In genomic region chr15:77883697-77884010, GRCm38 (mm10) we compare ENCODE assay signal across 11 mouse cellular contexts. TPM values are rescaled to one million over a fixed set of nuclear protein-coding genes. Genes with fewer than 3 reads are reported as not detected.
DNase-seq lines count a peak whose midpoint lies in the region; ATAC-seq and TF ChIP-seq lines count a peak whose summit lies in the region.
"Had no signal": no experiment of that assay in that cellular context is flagged by ENCODE, and none has a peak within 500 bp of the region (broad histone marks: within the 10 kb centered on the region; RNA-seq: fewer than 3 reads in every experiment).

No protein-coding gene starts in this region.

- H3K27ac ChIP-seq in hindbrain, embryonic 11.5 days (ENCODE audit: low read depth, low read length) = peak overlapping the region; percentile 36; the same call in 1 of the 2 replicates
- no peak overlapping the region for H3K27ac ChIP-seq in hindbrain, embryonic 14.5 days
- peak overlapping the region; percentile 45; the same call in 1 of the 2 replicates for H3K27ac ChIP-seq in testis, adult 2 months (ENCODE audit: control insufficient read depth, insufficient read depth, low read depth, low read length)
- H3K27ac ChIP-seq in midbrain, embryonic 16.5 days (ENCODE audit: low read length) = no peak overlapping the region
- H3K27ac ChIP-seq: midbrain, embryonic 12.5 days had no signal

- H3K9ac ChIP-seq in hindbrain, embryonic 11.5 days (ENCODE audit: low read depth, low read length) = no peak overlapping the region; the same call in 1 of the 2 replicates
- H3K9ac ChIP-seq in hindbrain, embryonic 14.5 days = no peak overlapping the region
- H3K9ac ChIP-seq in midbrain, embryonic 16.5 days (ENCODE audit: low read depth, low read length) = no peak overlapping the region
- H3K9ac ChIP-seq: midbrain, embryonic 12.5 days had no signal

- 64% methylated on average over 4 of the region's 4 CpGs for WGBS in hindbrain, embryonic 11.5 days
- WGBS in hindbrain, embryonic 14.5 days = 85% methylated on average over 4 of the region's 4 CpGs
- WGBS in midbrain, embryonic 16.5 days = 73% methylated on average over 4 of the region's 4 CpGs

- ATAC-seq in hindbrain, embryonic 11.5 days (ENCODE audit: low FRiP score) = no peak
- no peak for ATAC-seq in hindbrain, embryonic 14.5 days (ENCODE audit: low FRiP score)
- no peak for ATAC-seq in midbrain, embryonic 16.5 days
- ATAC-seq: inflammation-experienced regulatory T-cells, adult 6 months had no signal

- H3K9me3 ChIP-seq in hindbrain, embryonic 11.5 days (ENCODE audit: control insufficient read depth, low read length) = no peaks in the 10 kb centered on the region
- H3K9me3 ChIP-seq in hindbrain, embryonic 14.5 days (ENCODE audit: control insufficient read depth, low read length) = no peaks in the 10 kb centered on the region
- no peaks in the 10 kb centered on the region for H3K9me3 ChIP-seq in midbrain, embryonic 16.5 days (replicated peaks; ENCODE audit: control insufficient read depth, low read length, poor library complexity, severe bottlenecking)
- H3K9me3 ChIP-seq: midbrain, embryonic 12.5 days had no signal

- no peak for DNase-seq in hindbrain, embryonic 11.5 days (ENCODE audit: low spot score)
- DNase-seq in hindbrain, embryonic 14.5 days (ENCODE audit: low spot score) = no peak
- no peak for DNase-seq in testis, postnatal 10 days (ENCODE audit: low spot score)
- DNase-seq in kidney, postnatal 25 days = peak; percentile 32 to 52
- no peak for DNase-seq in cerebellum, postnatal 25 days
- no peak for DNase-seq in layer of hippocampus, adult 11-12 months (ENCODE audit: low spot score)
- DNase-seq: right cerebral cortex, postnatal 4 days had no signal

- no peak overlapping the region for H3K4me3 ChIP-seq in hindbrain, embryonic 11.5 days (ENCODE audit: low read depth, low read length)
- H3K4me3 ChIP-seq in hindbrain, embryonic 14.5 days (replicated peaks; ENCODE audit: low read length) = no peak overlapping the region
- peak overlapping the region; percentile 34 for H3K4me3 ChIP-seq in testis, adult 2 months (ENCODE audit: control insufficient read depth, low read depth, low read length)
- H3K4me3 ChIP-seq in midbrain, embryonic 16.5 days (ENCODE audit: low read depth, low read length) = no peak overlapping the region
- H3K4me3 ChIP-seq: midbrain, embryonic 12.5 days had no signal

- no peak overlapping the region for H3K4me2 ChIP-seq in hindbrain, embryonic 11.5 days (replicated peaks; ENCODE audit: low read depth, low read length)
- no peak overlapping the region for H3K4me2 ChIP-seq in hindbrain, embryonic 14.5 days (replicated peaks)
- H3K4me2 ChIP-seq in midbrain, embryonic 16.5 days (ENCODE audit: low read length) = no peak overlapping the region
- H3K4me2 ChIP-seq: midbrain, embryonic 12.5 days had no signal

- no peak for TF ChIP-seq POLR2A in testis, adult 2 months (IDR thresholded peaks at IDR 0.05; ENCODE audit: control insufficient read depth, low read depth, low read length)

- H3K27me3 ChIP-seq in hindbrain, embryonic 11.5 days (ENCODE audit: control insufficient read depth, insufficient read depth, low read length) = no peaks in the 10 kb centered on the region
- H3K27me3 ChIP-seq in hindbrain, embryonic 14.5 days (ENCODE audit: control insufficient read depth, insufficient read depth, low read length) = no peaks in the 10 kb centered on the region
- no peaks in the 10 kb centered on the region for H3K27me3 ChIP-seq in testis, adult 2 months (ENCODE audit: control insufficient read depth, insufficient read depth, low read length)
- no peaks in the 10 kb centered on the region for H3K27me3 ChIP-seq in midbrain, embryonic 16.5 days (ENCODE audit: control insufficient read depth, insufficient read depth, low read depth, low read length)
- H3K27me3 ChIP-seq: midbrain, embryonic 12.5 days had no signal

- no peak for TF ChIP-seq CTCF in testis, adult 2 months (IDR thresholded peaks at IDR 0.05; ENCODE audit: control insufficient read depth, insufficient read depth, insufficient replicate concordance, low read depth, low read length)

- H3K36me3 ChIP-seq in hindbrain, embryonic 11.5 days (ENCODE audit: control insufficient read depth, insufficient read depth, low read length) = no peaks in the 10 kb centered on the region
- no peaks in the 10 kb centered on the region for H3K36me3 ChIP-seq in hindbrain, embryonic 14.5 days (replicated peaks; ENCODE audit: control insufficient read depth, insufficient read depth)
- no peaks in the 10 kb centered on the region for H3K36me3 ChIP-seq in testis, adult 2 months (ENCODE audit: control insufficient read depth, insufficient read depth, low read length)
- H3K36me3 ChIP-seq in midbrain, embryonic 16.5 days (ENCODE audit: control insufficient read depth, insufficient read depth, low read length) = no peaks in the 10 kb centered on the region
- H3K36me3 ChIP-seq: midbrain, embryonic 12.5 days had no signal

- H3K4me1 ChIP-seq in hindbrain, embryonic 11.5 days (replicated peaks; ENCODE audit: control insufficient read depth, insufficient read depth, low read length) = no peaks in the 10 kb centered on the region
- no peaks in the 10 kb centered on the region for H3K4me1 ChIP-seq in hindbrain, embryonic 14.5 days (replicated peaks; ENCODE audit: control insufficient read depth, insufficient read depth, low read length)
- peaks cover 6% of the 10 kb centered on the region for H3K4me1 ChIP-seq in testis, adult 2 months (ENCODE audit: control insufficient read depth, insufficient read depth, low read length)
- H3K4me1 ChIP-seq in midbrain, embryonic 16.5 days (ENCODE audit: control insufficient read depth, insufficient read depth, low read length) = no peaks in the 10 kb centered on the region

RNA-seq across cellular contexts. Expression of gene Myh9, which starts 41.7 kb away (rescaled TPM):
- polyA plus RNA-seq in hindbrain, embryonic 11.5 days (2014; fragmentation: Nextera tagmentation; extraction: Ambion mirVana) = 20.7 and 29.8 TPM in 2 replicates
- 14.4 and 14.6 TPM in 2 replicates for polyA plus RNA-seq in hindbrain, embryonic 14.5 days (2014; fragmentation: Nextera tagmentation; extraction: Ambion mirVana)
- polyA plus RNA-seq in testis, adult 2 months (2012; rRNA removed) = 4.5 and 4.6 TPM in 2 replicates
- 9.5 and 11.2 TPM in 2 replicates for polyA plus RNA-seq in midbrain, embryonic 16.5 days (2015; fragmentation: Nextera tagmentation; extraction: Ambion mirVana)

RNA-seq across cellular contexts. Expression of gene Txn2, which starts 45.2 kb away (rescaled TPM):
- 251 and 253 TPM in 2 replicates for polyA plus RNA-seq in hindbrain, embryonic 11.5 days (2014; fragmentation: Nextera tagmentation; extraction: Ambion mirVana)
- polyA plus RNA-seq in hindbrain, embryonic 14.5 days (2014; fragmentation: Nextera tagmentation; extraction: Ambion mirVana) = 207 and 216 TPM in 2 replicates
- polyA plus RNA-seq in testis, adult 2 months (2012; rRNA removed) = 133 and 144 TPM in 2 replicates
- 187 and 190 TPM in 2 replicates for polyA plus RNA-seq in midbrain, embryonic 16.5 days (2015; fragmentation: Nextera tagmentation; extraction: Ambion mirVana)

Comparison
In these comparisons a context has a peak if more than half of its experiments do, and no peak if none do; other contexts are left out.
1. H3K27ac ChIP-seq: peak in hindbrain, embryonic 11.5 days (single experiment) and testis, adult 2 months (single experiment); none in hindbrain, embryonic 14.5 days (single experiment) and midbrain, embryonic 16.5 days (single experiment).
2. DNase-seq: peak in kidney, postnatal 25 days (2 of 2); none in hindbrain, embryonic 11.5 days (single experiment), hindbrain, embryonic 14.5 days (single experiment), testis, postnatal 10 days (single experiment), cerebellum, postnatal 25 days (0 of 2) and layer of hippocampus, adult 11-12 months (single experiment).